Mouse (Mus musculus) embryonic fibroblast, embryonic 13.5 days (primary cell): ENCODE results near the gene Commd1.

Experiments used
- CTCF ChIP-seq: IDR thresholded peaks from 2 replicates; pipeline ENCODE4 v1.5.1; 2011; ENCODE audit warnings: mild to moderate bottlenecking, control low read depth, low read length, moderate library complexity, borderline replicate concordance; ENCODE audit not compliant: insufficient read depth
- POLR2A ChIP-seq: IDR thresholded peaks from 2 replicates; pipeline ENCODE4 v1.6.1; 2011; ENCODE audit warnings: low read depth, mild to moderate bottlenecking, control low read depth, low read length, moderate library complexity

- no peak for TF ChIP-seq CTCF
- no peak for TF ChIP-seq POLR2A
These were observed 33.1 kb downstream of the Commd1 start for GRCm38 (mm10) chr11:22949101-22949500.
